Mouse (Mus musculus) forebrain, embryonic 13.5 days (tissue): ENCODE results near the gene Rpl22. TPM values are rescaled to one million over a fixed set of nuclear protein-coding genes. Genes with fewer than 3 reads are reported as not detected.
A peak's percentile ranks its signal among the peaks of the same experiment; 100 is the strongest.

ENCODE experiments used
- ATAC-seq: fragments of 200-750 bp; cut with Nextera tagmentation; 2 replicates; pipeline ENCODE4 v1.8.0; 2017
- H3K27ac ChIP-seq: fragments of 300-500 bp; sonication (generic); 2 replicates; pipeline ENCODE4 v1.5.1; 2015; ENCODE audit warnings: inconsistent platforms, mild to moderate bottlenecking, moderate library complexity
- H3K27me3 ChIP-seq: fragments of 300-500 bp; sonication (generic); 2 replicates; pipeline ENCODE4 v1.6.1; 2015; ENCODE audit warnings: mild to moderate bottlenecking, inconsistent platforms
- H3K36me3 ChIP-seq: fragments of 300-500 bp; sonication (generic); 2 replicates; pipeline ENCODE4 v1.6.1; 2015; ENCODE audit warnings: mild to moderate bottlenecking, inconsistent platforms; ENCODE audit not compliant: poor library complexity, severe bottlenecking
- H3K4me1 ChIP-seq: fragments of 300-500 bp; sonication (generic); 2 replicates; pipeline ENCODE4 v1.6.1; 2015; ENCODE audit warnings: inconsistent platforms
- H3K4me2 ChIP-seq: fragments of 300-500 bp; sonication (generic); 2 replicates; pipeline ENCODE4 v1.6.1; 2015; ENCODE audit warnings: inconsistent platforms, mild to moderate bottlenecking, moderate library complexity
- H3K4me3 ChIP-seq: fragments of 300-500 bp; sonication (generic); 2 replicates; pipeline ENCODE4 v1.5.1; 2015; ENCODE audit warnings: mild to moderate bottlenecking, inconsistent platforms
- H3K9ac ChIP-seq: fragments of 300-500 bp; sonication (generic); 2 replicates; pipeline ENCODE4 v1.6.1; 2015; ENCODE audit warnings: mild to moderate bottlenecking, inconsistent platforms
- H3K9me3 ChIP-seq: fragments of 300-500 bp; sonication (generic); replicated peaks from 2 replicates; pipeline ENCODE4 v1.6.1; 2016; ENCODE audit warnings: inconsistent platforms
- WGBS: fragments of 180-500 bp; shearing (Covaris S2); methylation state at CpG from one replicate; pipeline ENCODE4 v1.1.7; 2015; 5-methylcytosine and 5-hydroxymethylcytosine counted together
- polyA plus RNA-seq: library from polyadenylated mRNA; unstranded; fragments of >200 nt; fragmentation: Nextera tagmentation; extraction: Ambion mirVana; gene quantifications from 2 replicates; pipeline ENCODE4 v1.2.1, GENCODE M21; 2015

Gene Rpl22
- polyA plus RNA-seq: 265 and 331 TPM in 2 replicates

GRCm38 (mm10) chr4:152325574-152326411 lies at the start of gene Rpl22:
Gene Rpl22, plus strand, starts transcription at chr4:152325742.
- H3K27me3 ChIP-seq: peaks cover 6% of the 10 kb centered on the region; the same call in 1 of the 2 replicates
- H3K4me3 ChIP-seq: peak within 1 kb of the TSS; percentile 98
- no peaks in the 10 kb centered on the region for H3K9me3 ChIP-seq
- peak within 1 kb of the TSS; percentile 96 for H3K9ac ChIP-seq
- peaks cover 15% of the 10 kb centered on the region for H3K4me1 ChIP-seq
- H3K36me3 ChIP-seq: peaks cover 24% of the 10 kb centered on the region
- no peak within 1 kb of the TSS for H3K27ac ChIP-seq
- ATAC-seq: peak; percentile 98
- peak within 1 kb of the TSS; percentile 84 for H3K4me2 ChIP-seq
- WGBS: under 1% methylated on average over 70 of the region's 70 CpGs

DNA sequence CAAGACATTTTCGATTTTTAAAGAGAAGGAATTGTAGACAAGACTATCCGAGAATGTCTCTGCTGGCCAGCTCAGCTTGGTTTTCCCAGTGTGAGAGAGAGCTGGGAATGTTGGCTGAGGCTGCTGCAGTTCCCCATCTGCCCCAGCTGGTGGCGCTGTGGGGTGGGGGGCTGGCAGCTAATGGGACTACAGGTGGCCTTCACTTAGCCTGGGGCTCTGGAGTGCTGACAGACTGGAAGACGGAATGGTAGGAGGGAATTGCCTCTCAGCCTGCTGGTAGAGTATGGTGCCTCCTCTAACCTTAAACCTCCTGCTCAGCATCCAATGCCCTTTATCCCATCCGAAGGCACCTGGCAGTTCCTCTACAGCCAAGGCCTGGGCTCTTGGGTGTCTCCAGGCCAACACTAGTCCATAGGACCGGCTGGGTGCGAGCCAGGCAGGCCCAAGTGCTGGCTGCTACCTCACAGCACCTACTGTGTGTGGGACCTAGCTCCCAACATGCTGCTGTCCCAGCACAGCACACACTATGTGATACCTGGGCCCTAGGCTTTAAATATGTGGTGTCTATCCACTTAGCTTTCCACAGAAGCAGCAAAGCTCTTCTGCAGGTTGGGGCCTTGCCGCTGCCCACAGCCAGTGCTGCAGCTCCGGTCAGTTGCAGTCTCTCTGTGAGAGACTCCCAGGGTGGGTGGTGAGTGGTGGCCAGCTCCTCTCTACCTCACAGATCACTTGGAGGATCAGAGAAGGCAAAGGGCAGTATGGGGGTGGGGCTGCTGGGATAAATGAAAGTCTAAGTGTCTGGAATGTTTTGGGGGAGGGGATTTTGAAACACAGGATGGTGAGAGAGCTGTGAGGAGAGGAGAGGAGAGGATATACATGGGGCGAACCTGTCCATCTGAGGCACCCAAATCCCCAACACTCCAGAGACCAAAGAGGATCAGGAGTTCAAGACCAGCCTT lies 48.9 kb upstream of the Rpl22 start:
- no peaks in the 10 kb centered on the region for H3K9me3 ChIP-seq
- H3K4me3 ChIP-seq: no peak overlapping the region
- no peak for ATAC-seq
- peaks cover 24% of the 10 kb centered on the region for H3K4me1 ChIP-seq
- WGBS: 50% methylated on average over 10 of the region's 10 CpGs
- no peak overlapping the region for H3K27ac ChIP-seq
- 0 out of 2 replicates have a peak, but pooled peaks cover 4% of the 10 kb centered on the region for H3K36me3 ChIP-seq
- H3K27me3 ChIP-seq: peaks cover 69% of the 10 kb centered on the region
- no peak overlapping the region for H3K9ac ChIP-seq
- H3K4me2 ChIP-seq: no peak overlapping the region

DNA sequence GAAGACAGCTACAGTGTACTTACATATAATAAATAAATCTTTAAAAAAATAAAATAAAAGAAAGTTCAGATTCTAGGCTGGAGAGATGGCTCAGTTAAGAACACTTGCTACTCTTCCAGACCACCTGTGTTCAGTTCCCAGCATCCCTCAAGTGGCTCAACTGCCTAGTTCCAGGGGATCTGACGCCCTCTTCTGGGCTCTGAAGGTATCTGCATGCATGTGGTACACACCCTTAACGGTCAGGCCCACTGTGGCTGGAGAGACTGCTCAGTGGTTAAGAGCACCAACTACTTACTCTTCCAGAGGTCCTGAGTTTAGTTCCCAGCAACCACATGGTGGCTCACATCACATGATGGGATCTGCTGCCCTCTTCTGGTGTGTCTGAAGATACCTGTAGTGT lies 47.6 kb upstream of the Rpl22 start:
- Histone ChIP-seq H3K27ac (no peak overlapping the region), H3K9ac (no peak overlapping the region), H3K9me3 (no peaks in the 10 kb centered on the region), H3K4me3 (no peak overlapping the region), H3K4me1 (peaks cover 28% of the 10 kb centered on the region), H3K36me3 (no peaks in the 10 kb centered on the region), H3K4me2 (no peak overlapping the region), H3K27me3 (peaks cover 72% of the 10 kb centered on the region)
- no peak for ATAC-seq
- WGBS: 77% methylated on average over 2 of the region's 2 CpGs

GRCm38 (mm10) chr4:152278986-152279385 lies 46.6 kb upstream of the Rpl22 start:
- H3K4me2 ChIP-seq: no peak overlapping the region
- peaks cover 25% of the 10 kb centered on the region for H3K4me1 ChIP-seq
- peaks cover 77% of the 10 kb centered on the region for H3K27me3 ChIP-seq
- no peaks in the 10 kb centered on the region for H3K36me3 ChIP-seq
- H3K9ac ChIP-seq: no peak overlapping the region
- WGBS: 86% methylated on average over 23 of the region's 23 CpGs
- H3K9me3 ChIP-seq: no peaks in the 10 kb centered on the region
- no peak overlapping the region for H3K27ac ChIP-seq
- no peak overlapping the region for H3K4me3 ChIP-seq
- no peak for ATAC-seq

DNA sequence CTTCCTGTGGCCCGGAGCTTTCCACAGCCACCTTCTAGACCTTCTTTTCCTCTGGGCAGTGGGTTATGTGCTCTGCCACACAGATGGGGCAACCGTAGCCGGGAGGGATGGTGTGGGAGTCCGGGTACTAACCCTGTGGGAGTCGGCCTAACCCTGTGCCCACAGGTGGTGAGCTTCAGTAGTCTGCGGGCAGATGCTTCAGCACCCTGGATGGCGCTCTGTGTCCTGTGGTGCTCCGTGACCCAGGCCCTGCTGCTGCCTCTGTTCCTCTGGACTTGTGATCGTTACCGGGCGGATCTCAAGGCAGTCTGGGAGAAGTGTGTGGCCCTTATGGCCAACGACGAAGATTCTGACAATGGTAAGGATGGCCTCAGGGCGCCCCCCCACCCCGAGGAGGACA lies 43.9 kb upstream of the Rpl22 start:
- Histone ChIP-seq H3K4me2 (no peak overlapping the region), H3K9me3 (no peaks in the 10 kb centered on the region), H3K27me3 (peaks cover 79% of the 10 kb centered on the region), H3K4me1 (peaks cover 19% of the 10 kb centered on the region), H3K9ac (no peak overlapping the region), H3K36me3 (no peaks in the 10 kb centered on the region), H3K27ac (no peak overlapping the region), H3K4me3 (no peak overlapping the region)
- 45% methylated on average over 15 of the region's 15 CpGs for WGBS
- no peak for ATAC-seq

DNA sequence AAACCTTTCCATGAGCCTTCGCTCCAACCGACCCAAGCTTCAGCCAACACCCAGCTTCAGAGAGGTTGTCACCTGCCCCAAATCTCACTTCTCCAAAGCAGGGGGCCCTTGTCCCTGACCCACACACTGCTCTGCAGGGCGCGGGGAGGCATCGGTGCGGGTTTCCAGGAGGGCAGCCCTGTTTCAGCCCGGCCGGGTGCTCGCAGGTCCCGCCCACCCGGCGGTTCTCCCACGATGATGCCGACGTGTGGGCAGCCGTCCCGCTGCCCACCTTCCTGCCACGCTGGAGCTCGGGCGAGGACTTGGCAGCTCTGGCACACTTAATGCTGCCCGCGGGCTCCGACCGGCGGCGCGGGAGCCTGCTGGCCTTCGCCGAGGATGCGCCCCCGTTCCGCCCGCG lies 42.8 kb upstream of the Rpl22 start:
- Histone ChIP-seq H3K27me3 (peaks cover 82% of the 10 kb centered on the region), H3K9ac (peak overlapping the region; percentile 58), H3K9me3 (no peaks in the 10 kb centered on the region), H3K4me1 (peaks cover 31% of the 10 kb centered on the region), H3K36me3 (no peaks in the 10 kb centered on the region), H3K4me2 (peak overlapping the region; percentile 67), H3K4me3 (peak overlapping the region; percentile 35), H3K27ac (no peak overlapping the region)
- ATAC-seq: 0 out of 2 replicates have a peak, but pooled peaks have one; percentile 2
- 16% methylated on average over 34 of the region's 34 CpGs for WGBS

- no peak overlapping the region for H3K27ac ChIP-seq
- H3K4me1 ChIP-seq: peaks cover 37% of the 10 kb centered on the region
- H3K9me3 ChIP-seq: no peaks in the 10 kb centered on the region
- 3% methylated on average over 69 of the region's 70 CpGs for WGBS
- H3K27me3 ChIP-seq: peaks cover 88% of the 10 kb centered on the region
- H3K36me3 ChIP-seq: no peaks in the 10 kb centered on the region
- peak overlapping the region; percentile 67 for H3K4me2 ChIP-seq
- H3K4me3 ChIP-seq: peak overlapping the region; percentile 35
- H3K9ac ChIP-seq: peak overlapping the region; percentile 58
- peak; percentile 85 for ATAC-seq
These were observed 42.2 kb upstream of the Rpl22 start for GRCm38 (mm10) chr4:152283186-152283950.

GRCm38 (mm10) chr4:152285505-152285904 lies 40.0 kb upstream of the Rpl22 start:
- H3K9me3 ChIP-seq: no peaks in the 10 kb centered on the region
- H3K27ac ChIP-seq: no peak overlapping the region
- no peaks in the 10 kb centered on the region for H3K36me3 ChIP-seq
- 2% methylated on average over 10 of the region's 10 CpGs for WGBS
- 0 out of 2 replicates have a peak overlapping the region, but pooled peaks have one; percentile 41 for H3K9ac ChIP-seq
- no peak overlapping the region for H3K4me2 ChIP-seq
- no peak overlapping the region for H3K4me3 ChIP-seq
- peaks cover 50% of the 10 kb centered on the region for H3K4me1 ChIP-seq
- peaks cover 94% of the 10 kb centered on the region for H3K27me3 ChIP-seq
- no peak for ATAC-seq

DNA sequence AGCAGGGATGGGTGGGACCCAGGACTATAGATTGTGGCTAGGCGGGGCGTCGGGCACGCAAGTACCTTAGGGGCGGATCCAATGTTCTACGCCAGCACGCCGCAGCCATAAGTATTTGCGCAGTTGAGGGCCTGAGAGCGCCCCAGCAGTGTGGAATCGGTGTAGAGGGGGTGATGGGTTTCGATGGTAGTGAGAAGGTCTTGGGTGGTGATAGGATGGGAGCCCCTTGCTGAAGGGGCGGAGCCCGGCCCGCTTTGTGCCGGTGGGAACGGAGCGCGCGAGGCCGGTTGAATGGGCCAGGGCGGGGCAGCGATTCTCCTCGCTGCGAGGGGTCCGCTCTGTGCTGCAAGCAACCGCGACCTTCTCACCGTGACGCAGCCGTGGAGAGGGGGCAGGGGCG lies 39.4 kb upstream of the Rpl22 start:
- Histone ChIP-seq H3K4me3 (peak overlapping the region; percentile 36), H3K36me3 (no peaks in the 10 kb centered on the region), H3K4me2 (peak overlapping the region; percentile 63), H3K27me3 (peaks cover 94% of the 10 kb centered on the region), H3K9me3 (no peaks in the 10 kb centered on the region), H3K4me1 (peaks cover 57% of the 10 kb centered on the region), H3K9ac (peak overlapping the region; percentile 41), H3K27ac (no peak overlapping the region)
- ATAC-seq: peak; percentile 33; the same call in 1 of the 2 replicates
- 1% methylated on average over 32 of the region's 32 CpGs for WGBS

DNA sequence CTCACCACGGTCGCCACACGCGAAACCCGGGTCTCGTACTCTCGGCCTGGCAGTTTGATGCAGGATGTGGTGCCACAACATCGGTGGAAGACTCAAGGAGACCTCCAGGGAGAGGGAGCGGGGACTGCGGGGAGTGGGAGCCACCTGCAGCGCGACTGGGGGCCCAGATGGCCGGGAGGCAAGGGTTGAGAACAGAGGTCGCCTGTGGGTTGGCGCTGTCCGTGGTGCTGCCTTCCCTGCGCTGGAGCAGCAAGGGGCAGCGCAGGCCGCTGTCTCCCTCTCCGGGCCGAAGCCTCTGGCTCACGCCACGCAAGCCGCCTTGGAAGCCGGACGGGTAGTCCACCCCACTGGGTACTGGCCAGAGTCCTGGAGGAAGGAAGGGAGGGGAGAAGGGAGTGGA lies 38.7 kb upstream of the Rpl22 start:
- no peak for ATAC-seq
- Histone ChIP-seq H3K4me2 (peak overlapping the region; percentile 63), H3K36me3 (no peaks in the 10 kb centered on the region), H3K9ac (peak overlapping the region; percentile 41; the same call in 1 of the 2 replicates), H3K27ac (no peak overlapping the region), H3K9me3 (no peaks in the 10 kb centered on the region), H3K4me3 (peak overlapping the region; percentile 36), H3K4me1 (peaks cover 62% of the 10 kb centered on the region), H3K27me3 (peaks cover 94% of the 10 kb centered on the region)
- 2% methylated on average over 22 of the region's 26 CpGs for WGBS

DNA sequence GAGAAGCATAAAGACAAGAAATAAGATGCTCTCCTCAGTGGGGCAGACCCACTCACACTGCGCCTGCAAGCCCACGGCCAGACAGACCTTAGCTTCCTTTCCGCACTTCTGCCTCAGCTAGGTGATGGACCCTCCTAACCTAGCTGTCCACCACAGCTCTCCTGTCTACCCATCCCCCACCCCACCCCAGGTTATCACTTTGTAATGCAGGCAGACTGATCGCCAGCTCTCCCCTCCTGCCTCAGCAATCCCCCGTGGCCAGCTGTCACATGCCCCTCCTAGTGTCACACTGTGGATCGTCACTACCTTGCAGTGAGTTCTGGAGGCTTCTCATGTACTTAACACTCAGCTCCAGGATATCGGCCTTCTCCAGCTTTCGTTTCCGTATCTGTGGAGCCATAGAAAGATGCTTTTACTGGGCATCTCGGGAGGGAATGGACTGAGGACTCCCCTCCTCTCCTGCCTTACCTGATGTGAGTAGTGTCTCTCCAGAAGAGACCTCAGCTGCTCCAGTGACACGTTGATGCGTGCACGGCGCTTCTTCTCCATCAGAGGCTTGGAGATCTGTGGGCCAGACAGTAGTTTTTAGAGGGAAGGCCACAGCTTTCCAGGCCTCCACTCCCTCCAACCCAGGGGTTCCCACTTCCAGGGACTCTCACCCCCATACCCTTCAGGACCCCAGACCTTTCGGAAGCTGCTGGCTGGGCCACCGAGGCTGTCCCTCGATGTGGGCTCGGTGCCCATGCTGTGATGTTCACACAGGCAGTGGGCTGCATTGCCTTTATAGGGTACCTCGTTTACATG lies 38.0 kb upstream of the Rpl22 start:
- Histone ChIP-seq H3K4me3 (no peak overlapping the region), H3K27me3 (peaks cover 94% of the 10 kb centered on the region), H3K9me3 (no peaks in the 10 kb centered on the region), H3K36me3 (no peaks in the 10 kb centered on the region), H3K4me2 (peak overlapping the region; percentile 63; the same call in 1 of the 2 replicates), H3K9ac (no peak overlapping the region), H3K27ac (no peak overlapping the region), H3K4me1 (peaks cover 67% of the 10 kb centered on the region)
- WGBS: 4% methylated on average over 19 of the region's 19 CpGs
- no peak for ATAC-seq
